Mouse (Mus musculus) left cerebral cortex, postnatal 4 days (tissue): ENCODE data around the gene Fam102a. TPM values are rescaled to one million over a fixed set of nuclear protein-coding genes. Genes with fewer than 3 reads are reported as not detected.

Source experiments
- DNase-seq: peaks from one replicate; pipeline ENCODE4 v3.0.0-alpha.2; 2022
- intact Hi-C: fragments of 180-260 bp; cut with DNase I; formaldehyde crosslinking; loops from one replicate; pipeline ENCODE4 v1.15.1; 2025
- total RNA-seq, 2 experiments: library from RNA; stranded (reverse); gene quantifications; 2 replicates each; pipeline ENCODE4 v1.2.3; 2021

Fam102a gene
- total RNA-seq, 2 experiments from 2014 or later: 18.8 to 20.1 TPM

GRCm38 (mm10) chr2:32576532-32576931 lies 41.4 kb downstream of the Fam102a start:
- DNase-seq: no peak
- intact Hi-C loops: no loop called here

GRCm38 (mm10) chr2:32578146-32579046 lies 43.3 kb downstream of the Fam102a start:
- DNase-seq: no peak
- intact Hi-C loops: no loop called here

- DNase-seq: peak; percentile 53
- intact Hi-C loops: loop anchor here (5.0 kb wide), 1 partner anchor 111 kb away; no protein-coding TSS in a partner anchor
Observed at GRCm38 (mm10) chr2:32581450-32582095, 46.4 kb downstream of the Fam102a start.

GRCm38 (mm10) chr2:32582830-32583799 lies 48.0 kb downstream of the Fam102a start:
- intact Hi-C loops: loop anchor here (5.0 kb wide), 1 partner anchor 109 kb away; no protein-coding TSS in a partner anchor
- DNase-seq: peak; percentile 80

GRCm38 (mm10) chr2:32585149-32585714 lies 50.1 kb downstream of the Fam102a start:
- DNase-seq: no peak
- intact Hi-C loops: no loop called here

GRCm38 (mm10) chr2:32586871-32587351 lies 51.8 kb downstream of the Fam102a start, which contains the start of gene St6galnac4:
Gene St6galnac4, plus strand, starts transcription at chr2:32587095.
- intact Hi-C loops: no loop called here
- DNase-seq: peak; percentile 96

GRCm38 (mm10) chr2:32587731-32588321 lies 52.7 kb downstream of the Fam102a start:
- intact Hi-C loops: no loop called here

GRCm38 (mm10) chr2:32589213-32589795 lies 54.2 kb downstream of the Fam102a start:
- intact Hi-C loops: no loop called here
- peak; percentile 89 for DNase-seq

More at GRCm38 (mm10) chr2:32587731-32588321, 52.7 kb downstream of the Fam102a start:
- DNase-seq: no peak

- intact Hi-C loops: no loop called here
- DNase-seq: no peak
Observed at GRCm38 (mm10) chr2:32590224-32590623, 55.1 kb downstream of the Fam102a start.

- intact Hi-C loops: no loop called here
- no peak for DNase-seq
Observed at GRCm38 (mm10) chr2:32591249-32591648, 56.1 kb downstream of the Fam102a start.

- DNase-seq: peak; percentile 93
- intact Hi-C loops: no loop called here
Observed at GRCm38 (mm10) chr2:32596725-32597124, 61.6 kb downstream of the Fam102a start.

- intact Hi-C loops: no loop called here
- DNase-seq: no peak
Observed at GRCm38 (mm10) chr2:32597248-32597647, 62.1 kb downstream of the Fam102a start.

GRCm38 (mm10) chr2:32597699-32598098 lies 62.6 kb downstream of the Fam102a start:
- intact Hi-C loops: no loop called here
- no peak for DNase-seq

GRCm38 (mm10) chr2:32598506-32598905 lies 63.4 kb downstream of the Fam102a start:
- DNase-seq: peak; percentile 81

GRCm38 (mm10) chr2:32599409-32599808 lies 64.3 kb downstream of the Fam102a start, which contains the start of gene St6galnac6:
Gene St6galnac6, plus strand, starts transcription at chr2:32599709.
- intact Hi-C loops: no loop called here
- DNase-seq: no peak

More at GRCm38 (mm10) chr2:32598506-32598905, 63.4 kb downstream of the Fam102a start:
- intact Hi-C loops: no loop called here

GRCm38 (mm10) chr2:32601417-32602065 lies 66.4 kb downstream of the Fam102a start:
- intact Hi-C loops: no loop called here
- peak; percentile 48 for DNase-seq

- DNase-seq: peak; percentile 92
- intact Hi-C loops: no loop called here
Observed at GRCm38 (mm10) chr2:32602600-32603054, 67.5 kb downstream of the Fam102a start.

GRCm38 (mm10) chr2:32604631-32605030 lies 69.5 kb downstream of the Fam102a start:
- intact Hi-C loops: no loop called here
- DNase-seq: no peak
